Mouse (Mus musculus) left cerebral cortex, adult 9 months (tissue): ENCODE data around the gene Map2.

ENCODE experiments used
- DNase-seq, 2 experiments: peaks; one replicate each; pipeline ENCODE4 v3.0.0; 2022; ENCODE audit warnings: low spot score in 2 of 2

Gene Map2

GRCm38 (mm10) chr1:66386751-66387452, 211.8 kb downstream of the Map2 start:
- DNase-seq, result peak; percentile 57 to 72

GRCm38 (mm10) chr1:66388561-66388960, 213.5 kb downstream of the Map2 start:
- peak in 1 of 2 experiments; percentile 55 for DNase-seq

DNA sequence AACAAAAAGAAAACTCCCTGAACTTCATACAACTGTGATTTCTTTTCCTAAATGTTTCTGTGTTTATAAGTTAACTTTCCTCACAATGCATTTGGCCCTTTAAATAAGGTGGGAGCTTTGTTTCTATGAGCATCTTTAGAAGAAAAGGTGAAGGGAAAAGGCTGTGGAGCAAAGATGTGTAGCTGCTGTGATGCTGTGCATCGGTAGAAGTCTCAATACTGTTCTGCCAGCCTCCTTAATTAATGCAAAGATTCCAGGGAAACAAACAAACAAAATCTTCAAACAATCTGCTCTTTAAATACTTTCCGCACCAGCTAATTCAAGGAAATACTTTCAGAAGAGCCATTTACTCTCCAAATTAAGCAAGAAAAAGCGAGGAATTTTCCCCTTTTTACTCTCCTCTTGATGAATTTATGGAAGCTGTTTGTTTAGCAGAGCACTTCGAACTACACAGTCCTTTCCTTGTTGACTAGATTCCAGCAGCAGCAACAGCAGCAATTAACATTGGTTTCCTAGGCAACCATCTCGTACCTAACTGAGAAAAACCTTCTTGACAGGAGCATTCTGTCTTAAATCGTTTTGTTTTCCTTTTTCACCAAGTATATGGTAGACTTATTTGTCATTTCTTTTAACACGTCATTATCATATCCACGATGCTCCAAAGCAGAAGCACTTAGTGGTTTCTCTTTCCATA, 220.0 kb downstream of the Map2 start:
- DNase-seq, result no peak

- no peak for DNase-seq
These were observed 220.8 kb downstream of the Map2 start for GRCm38 (mm10) chr1:66395826-66396225.

DNA sequence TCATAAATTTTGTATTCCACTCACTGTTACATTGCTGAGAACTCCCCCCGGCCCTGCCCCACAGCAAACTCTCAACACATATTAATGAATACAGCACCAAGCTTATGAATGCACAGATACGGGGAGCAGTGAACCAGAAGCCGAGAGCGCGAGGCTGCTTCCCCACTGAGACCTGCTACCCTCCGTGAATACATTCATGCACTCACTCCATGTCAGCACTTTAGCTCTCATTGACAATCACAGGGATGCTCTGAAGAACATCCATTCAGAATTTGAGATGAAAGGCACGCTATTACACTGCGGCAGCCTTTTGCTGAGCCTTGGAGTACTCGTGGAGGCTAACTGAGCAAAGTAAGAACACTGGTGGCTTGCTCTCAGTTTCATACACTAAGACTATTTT, 226.8 kb downstream of the Map2 start:
- DNase-seq, result no peak

GRCm38 (mm10) chr1:66407270-66407967, 232.3 kb downstream of the Map2 start:
- no peak for DNase-seq

DNA sequence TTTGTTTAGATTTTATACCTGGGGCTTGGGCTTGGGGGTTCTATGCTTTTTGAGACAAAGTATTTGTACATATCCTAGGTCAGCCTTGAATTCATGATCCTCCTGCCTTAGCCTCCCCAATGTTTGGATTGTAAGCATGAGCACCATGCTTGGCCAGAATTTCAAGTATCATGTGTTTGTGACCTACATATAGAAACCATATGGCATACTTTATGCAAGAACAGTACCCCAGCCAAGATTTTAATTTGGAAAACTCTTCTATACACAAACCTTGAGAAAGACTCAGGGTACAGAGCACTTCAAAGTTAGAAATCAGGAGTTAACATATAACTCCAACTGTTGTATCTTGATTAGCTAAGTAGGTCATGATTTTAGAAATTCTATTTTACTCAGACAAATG, 243.3 kb downstream of the Map2 start:
- DNase-seq, result no peak

- no peak for DNase-seq
These were observed 251.0 kb downstream of the Map2 start for GRCm38 (mm10) chr1:66426073-66426472.

DNA sequence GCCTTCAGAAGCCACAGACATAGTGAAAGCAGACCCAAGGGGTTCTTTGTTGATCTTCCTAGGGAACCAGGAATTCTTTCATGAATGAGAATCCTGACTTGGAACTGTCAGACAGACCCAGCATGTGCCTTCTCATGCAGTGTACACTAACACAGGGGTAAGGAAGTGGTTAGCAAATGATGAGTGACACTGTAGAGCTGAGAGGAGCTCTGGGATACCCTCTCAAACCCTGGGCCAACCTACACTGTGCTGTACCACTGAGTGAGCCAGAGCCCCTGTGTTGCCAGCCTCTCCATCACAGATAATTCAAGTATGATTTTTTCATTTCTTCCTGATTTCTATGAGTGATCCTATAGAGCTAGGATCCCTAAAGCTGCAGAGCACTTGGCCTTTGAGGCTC, 255.9 kb downstream of the Map2 start:
- DNase-seq, result no peak

DNA sequence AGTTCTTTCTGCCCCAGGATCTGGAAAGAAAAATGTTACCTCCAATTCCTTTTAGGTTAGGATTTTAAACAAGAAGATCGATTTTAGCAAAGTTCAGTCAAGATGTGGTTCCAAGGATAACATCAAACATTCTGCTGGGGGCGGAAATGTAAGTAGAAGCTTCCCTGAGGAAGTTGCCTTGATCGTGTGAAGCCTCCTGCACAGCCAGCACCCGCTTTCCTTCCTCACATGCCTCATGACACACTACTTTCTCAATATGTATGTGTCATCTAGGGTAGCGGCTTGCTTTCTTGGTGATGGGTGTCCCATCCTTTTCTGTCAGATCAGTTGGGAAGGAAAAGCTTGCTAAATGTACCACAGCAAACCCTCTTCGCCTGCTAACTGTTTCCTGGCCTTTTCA, 256.4 kb downstream of the Map2 start:
- DNase-seq, result no peak

DNA sequence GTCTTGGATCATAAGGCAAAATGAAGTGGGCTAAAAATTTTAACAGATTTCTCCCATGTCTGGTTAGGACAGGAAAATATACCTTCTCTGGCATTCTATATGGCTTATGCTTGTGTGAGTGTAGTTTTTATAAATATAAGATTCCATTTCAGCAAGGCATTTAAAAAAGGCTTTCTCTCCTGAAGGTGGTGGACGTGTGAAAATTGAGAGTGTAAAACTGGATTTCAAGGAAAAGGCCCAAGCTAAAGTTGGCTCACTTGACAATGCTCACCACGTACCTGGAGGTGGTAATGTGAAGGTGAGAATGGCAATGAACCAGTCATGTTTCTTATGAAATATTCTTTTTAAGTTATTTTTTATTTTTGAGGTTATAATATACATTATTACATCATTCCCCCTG, 263.0 kb downstream of the Map2 start:
- no peak for DNase-seq

GRCm38 (mm10) chr1:66442922-66443321, 267.8 kb downstream of the Map2 start:
- no peak for DNase-seq

GRCm38 (mm10) chr1:66449471-66449870, 274.4 kb downstream of the Map2 start:
- DNase-seq, result no peak

GRCm38 (mm10) chr1:66456580-66456979, 281.5 kb downstream of the Map2 start:
- DNase-seq, result no peak

- DNase-seq, result no peak
These were observed 282.7 kb downstream of the Map2 start for GRCm38 (mm10) chr1:66457747-66458146.

GRCm38 (mm10) chr1:66459394-66459793, 284.3 kb downstream of the Map2 start:
- no peak for DNase-seq

DNA sequence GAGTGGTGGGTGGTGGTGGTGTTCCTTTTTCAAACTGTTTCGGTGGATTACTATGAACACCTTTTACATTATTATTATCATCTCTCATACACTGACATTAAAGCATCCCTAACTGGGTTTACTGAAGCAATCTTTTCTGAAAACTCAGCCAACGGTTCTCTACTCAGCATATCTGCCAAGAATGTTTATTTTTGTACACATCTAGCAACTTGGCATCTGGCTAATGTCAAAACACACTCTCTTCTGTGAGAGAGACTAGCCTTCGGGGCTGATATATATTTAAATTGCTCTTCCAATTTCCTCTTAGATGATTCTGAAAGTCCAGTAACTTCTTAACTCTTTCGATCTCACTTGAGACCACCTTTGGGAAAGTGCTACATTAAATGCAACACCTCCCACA, 285.8 kb downstream of the Map2 start:
- DNase-seq, result no peak

DNA sequence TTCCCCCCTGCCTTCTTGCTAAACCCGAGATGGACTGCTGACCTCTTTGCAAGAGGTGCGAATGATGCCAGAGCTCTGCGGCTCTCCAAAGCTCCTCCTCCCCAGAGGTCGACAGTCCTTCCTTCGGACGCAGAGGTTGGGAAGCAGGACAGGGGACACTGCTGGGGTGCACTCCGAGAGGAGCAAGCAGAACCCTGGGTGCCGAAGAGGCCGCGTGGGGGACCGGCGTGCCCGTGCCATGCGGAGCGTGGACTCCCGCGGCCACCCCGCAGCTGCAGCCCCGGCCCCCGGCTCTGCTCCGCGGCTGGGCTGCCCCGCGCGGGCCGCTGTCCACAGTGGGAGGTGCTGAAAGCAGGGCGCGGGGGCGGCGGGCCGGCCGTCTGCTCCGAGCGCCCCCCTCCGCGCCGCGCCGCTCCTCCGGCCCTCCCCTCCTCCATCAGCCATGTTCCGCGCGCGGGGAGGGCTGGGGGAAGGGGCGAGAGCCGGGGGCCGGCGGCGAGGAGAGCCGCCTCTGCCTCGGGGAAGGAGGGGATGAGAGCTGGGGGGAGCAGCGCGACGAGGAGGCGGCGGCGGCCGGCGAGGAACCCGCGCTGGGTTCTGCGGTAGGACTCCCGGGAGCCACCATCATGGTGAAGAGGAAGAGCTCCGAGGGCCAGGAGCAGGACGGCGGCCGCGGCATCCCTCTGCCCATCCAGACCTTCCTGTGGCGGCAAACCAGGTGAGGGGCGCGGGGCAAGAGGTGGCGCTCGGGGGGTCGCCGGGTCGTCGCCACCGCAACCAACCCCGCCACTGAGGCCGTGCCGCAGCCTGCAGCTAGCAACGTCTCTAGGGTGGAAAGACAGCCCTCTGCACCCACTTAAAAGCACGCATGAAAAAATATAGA, 293.0 kb downstream of the Map2 start, which contains the start of gene Unc80:
Gene Unc80, plus strand, starts transcription at position 547 of the 883 bp plus-strand sequence.
- DNase-seq, result peak in 1 of 2 experiments; percentile 51

DNA sequence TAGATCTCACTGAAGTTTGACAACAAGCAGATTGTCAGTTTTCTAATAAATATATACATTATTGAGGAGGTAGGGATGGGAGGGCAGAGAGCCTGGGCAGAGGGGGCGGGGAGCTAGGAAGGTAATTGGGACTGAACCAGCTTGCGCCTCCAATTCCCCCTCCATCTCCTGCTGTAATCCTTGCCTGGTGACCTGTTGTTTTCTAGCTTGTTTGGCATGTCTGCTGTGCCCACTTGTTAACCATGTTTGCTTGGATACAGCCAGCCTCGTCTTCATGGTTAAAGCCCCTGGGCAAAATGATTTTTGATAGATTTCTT, 293.6 kb downstream of the Map2 start:
- DNase-seq, result no peak

DNA sequence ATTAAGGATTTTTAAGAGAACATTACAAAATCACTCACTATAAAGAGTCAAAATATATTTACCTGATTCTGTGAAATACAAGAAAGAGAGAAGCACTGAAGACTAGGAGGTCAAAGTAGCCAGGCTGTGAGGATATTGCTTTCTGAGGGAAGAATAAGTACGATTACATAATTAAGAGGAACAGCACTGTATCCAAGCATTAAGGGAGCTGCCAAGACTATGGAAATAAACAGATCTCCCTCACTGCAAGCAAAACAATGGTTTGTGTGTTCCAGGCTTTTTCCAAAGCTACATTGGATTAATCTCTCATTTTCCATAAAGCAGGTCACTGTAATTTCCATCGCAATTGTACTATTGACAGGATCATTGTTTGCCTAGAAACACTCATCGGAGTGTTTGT, 307.7 kb downstream of the Map2 start:
- DNase-seq, result no peak
